Mouse (Mus musculus): ENCODE results near the gene Olfr47. TPM values are rescaled to one million over a fixed set of nuclear protein-coding genes. Genes with fewer than 3 reads are reported as not detected.

Olfr47 gene
- total RNA-seq, 2 experiments from 2014 or later, result not detected

Other genes with a start within 250 kb of the Olfr47 start
- gene Olfr441, start 125.2 kb upstream of the Olfr47 start, total RNA-seq (2021), result not detected
- not detected for gene Olfr237-ps1, start 85.0 kb upstream of the Olfr47 start, total RNA-seq (2021)
- not detected for gene Olfr437, start 68.2 kb upstream of the Olfr47 start, total RNA-seq (2021)
- gene Olfr13, start 59.4 kb upstream of the Olfr47 start, total RNA-seq (2021), result not detected
- not detected for gene Olfr435, start 34.4 kb upstream of the Olfr47 start, total RNA-seq (2021)
- not detected for gene Olfr434, start 18.5 kb upstream of the Olfr47 start, total RNA-seq (2021)
- 1 to 10 TPM; 2.5 to 4.9 TPM for gene Arhgef5, start 34.1 kb downstream of the Olfr47 start, total RNA-seq (2021)
- not detected for gene Nobox, start 78.0 kb downstream of the Olfr47 start, total RNA-seq (2021)

All from layer of hippocampus, postnatal 14 days (tissue).